Mouse (Mus musculus) embryonic facial prominence, embryonic 13.5 days (tissue): ENCODE results near the gene Gm28374. TPM values are rescaled to one million over a fixed set of nuclear protein-coding genes. Genes with fewer than 3 reads are reported as not detected.

Source experiments
- ATAC-seq: fragments of 200-750 bp; cut with Nextera tagmentation; 2 replicates; pipeline ENCODE4 v1.8.0; 2017; ENCODE audit warnings: low read depth; ENCODE audit not compliant: insufficient number of reproducible peaks, insufficient read depth, low FRiP score, low TSS enrichment
- H3K27ac ChIP-seq: fragments of 300-500 bp; sonication (generic); 2 replicates; pipeline ENCODE4 v1.5.1; 2015; ENCODE audit warnings: moderate library complexity, mild to moderate bottlenecking, inconsistent platforms
- H3K27me3 ChIP-seq: fragments of 300-500 bp; sonication (generic); 2 replicates; pipeline ENCODE4 v1.6.1; 2015; ENCODE audit warnings: mild to moderate bottlenecking, inconsistent platforms
- H3K36me3 ChIP-seq: fragments of 300-500 bp; sonication (generic); 2 replicates; pipeline ENCODE4 v1.6.1; 2015; ENCODE audit warnings: mild to moderate bottlenecking, inconsistent platforms
- H3K4me1 ChIP-seq: fragments of 300-500 bp; sonication (generic); 2 replicates; pipeline ENCODE4 v1.6.1; 2015; ENCODE audit warnings: inconsistent platforms
- H3K4me2 ChIP-seq: fragments of 300-500 bp; sonication (generic); 2 replicates; pipeline ENCODE4 v1.6.1; 2015; ENCODE audit warnings: moderate library complexity, mild to moderate bottlenecking, inconsistent platforms
- H3K4me3 ChIP-seq: fragments of 300-500 bp; sonication (generic); 2 replicates; pipeline ENCODE4 v1.5.1; 2015; ENCODE audit warnings: mild to moderate bottlenecking, inconsistent platforms
- H3K9ac ChIP-seq: fragments of 300-500 bp; sonication (generic); 2 replicates; pipeline ENCODE4 v1.6.1; 2015; ENCODE audit warnings: mild to moderate bottlenecking, inconsistent platforms
- H3K9me3 ChIP-seq: fragments of 300-500 bp; sonication (generic); 2 replicates; pipeline ENCODE4 v1.6.1; 2016; ENCODE audit warnings: inconsistent platforms
- WGBS: fragments of 180-500 bp; shearing (Covaris S2); methylation state at CpG from one replicate; pipeline ENCODE4 v1.1.7; 2015; ENCODE audit warnings: mixed read lengths; 5-methylcytosine and 5-hydroxymethylcytosine counted together
- polyA plus RNA-seq: library from polyadenylated mRNA; unstranded; fragments of >200 nt; fragmentation: Nextera tagmentation; extraction: Ambion mirVana; gene quantifications from 2 replicates; pipeline ENCODE4 v1.2.1, GENCODE M21; 2015

Gene Gm28374
- polyA plus RNA-seq, 1 experiment from 2014 or later: 1.6 TPM

DNA sequence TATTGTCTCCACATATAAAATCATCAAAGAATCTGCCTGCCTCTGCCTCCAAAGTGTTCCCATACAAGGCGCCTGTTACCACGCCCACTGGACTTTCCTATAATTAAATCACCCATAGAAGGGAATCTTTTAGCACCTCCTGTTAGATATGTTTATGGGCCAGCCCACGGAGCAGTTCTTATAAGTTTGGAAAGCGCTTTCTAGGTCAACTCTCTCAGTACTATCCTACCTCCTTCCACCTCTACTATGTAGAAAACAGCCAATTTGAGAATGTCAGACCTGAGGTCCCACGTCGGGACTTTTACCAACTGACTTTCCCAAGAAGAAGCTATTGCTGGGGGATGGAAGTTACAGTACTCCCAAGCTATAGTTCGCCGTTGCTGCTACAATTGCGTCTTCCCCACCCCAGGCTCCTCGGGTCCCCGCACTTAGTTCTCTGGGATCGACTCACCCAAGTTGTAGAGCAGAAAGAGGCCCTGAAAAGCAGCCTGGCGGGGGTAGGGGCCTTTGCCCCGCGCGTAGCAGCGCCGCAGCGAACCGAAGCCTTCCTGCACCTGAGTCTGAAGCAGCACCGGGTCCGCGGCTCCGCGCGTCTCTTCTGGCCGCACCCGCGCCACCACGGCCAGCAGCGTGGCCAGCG, 35.4 kb upstream of the Gm28374 start:
- Histone ChIP-seq H3K36me3 (peaks cover 44% of the 10 kb centered on the region), H3K4me1 (peaks cover 19% of the 10 kb centered on the region), H3K9me3 (no peaks in the 10 kb centered on the region), H3K9ac (peak overlapping the region; percentile 91), H3K4me2 (peak overlapping the region; percentile 89), H3K27me3 (no peaks in the 10 kb centered on the region), H3K4me3 (peak overlapping the region; percentile 94), H3K27ac (peak overlapping the region; percentile 96)
- no peak for ATAC-seq
- 5% methylated on average over 32 of the region's 32 CpGs for WGBS

- WGBS: 88% methylated on average over 15 of the region's 15 CpGs
- Histone ChIP-seq H3K36me3 (peaks cover 41% of the 10 kb centered on the region), H3K27me3 (no peaks in the 10 kb centered on the region), H3K9me3 (no peaks in the 10 kb centered on the region), H3K4me1 (peaks cover 19% of the 10 kb centered on the region), H3K9ac (peak overlapping the region; percentile 91; the same call in 1 of the 2 replicates), H3K4me2 (peak overlapping the region; percentile 89), H3K4me3 (0 out of 2 replicates have a peak overlapping the region, but pooled peaks have one; percentile 94), H3K27ac (no peak overlapping the region)
- ATAC-seq: no peak
Measured at GRCm38 (mm10) chr19:6116113-6116850, 34.2 kb upstream of the Gm28374 start.

- H3K9me3 ChIP-seq: no peaks in the 10 kb centered on the region
- no peak overlapping the region for H3K4me3 ChIP-seq
- peaks cover 14% of the 10 kb centered on the region for H3K4me1 ChIP-seq
- H3K9ac ChIP-seq: no peak overlapping the region
- 78% methylated on average over 6 of the region's 6 CpGs for WGBS
- H3K27me3 ChIP-seq: no peaks in the 10 kb centered on the region
- ATAC-seq: no peak
- no peak overlapping the region for H3K4me2 ChIP-seq
- H3K27ac ChIP-seq: no peak overlapping the region
- peaks cover 37% of the 10 kb centered on the region for H3K36me3 ChIP-seq
Measured at GRCm38 (mm10) chr19:6113116-6113515, 31.1 kb upstream of the Gm28374 start.

DNA sequence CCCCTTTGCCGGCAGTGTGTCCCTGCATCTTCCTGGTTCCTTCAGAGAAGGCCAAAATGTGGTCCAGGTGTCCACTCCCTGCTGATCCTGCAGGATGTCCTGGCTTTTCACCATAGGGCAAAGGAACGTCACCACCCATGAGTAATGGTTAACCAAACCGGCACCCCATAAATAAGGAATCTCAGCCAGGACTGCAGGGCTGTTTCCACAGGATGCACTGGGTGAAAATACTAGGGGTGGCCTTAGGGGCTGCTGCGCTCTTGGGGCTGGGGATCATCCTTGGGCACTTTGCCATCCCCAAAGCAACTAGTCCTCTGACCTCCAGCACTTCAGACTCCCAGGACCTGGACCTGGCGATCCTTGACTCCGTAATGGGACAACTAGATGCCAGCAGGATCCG, 23.5 kb upstream of the Gm28374 start, which contains the start of gene Naaladl1:
Naaladl1 (plus strand) TSS at position 197 of the 400 bp plus-strand sequence.
- no peak within 1 kb of the TSS for H3K27ac ChIP-seq
- no peak for ATAC-seq
- no peaks in the 10 kb centered on the region for H3K27me3 ChIP-seq
- no peaks in the 10 kb centered on the region for H3K36me3 ChIP-seq
- H3K4me3 ChIP-seq: no peak within 1 kb of the TSS
- H3K9me3 ChIP-seq: no peaks in the 10 kb centered on the region
- 81% methylated on average over 7 of the region's 7 CpGs for WGBS
- no peak within 1 kb of the TSS for H3K4me2 ChIP-seq
- peaks cover 7% of the 10 kb centered on the region; the same call in 1 of the 2 replicates for H3K4me1 ChIP-seq
- no peak within 1 kb of the TSS for H3K9ac ChIP-seq

DNA sequence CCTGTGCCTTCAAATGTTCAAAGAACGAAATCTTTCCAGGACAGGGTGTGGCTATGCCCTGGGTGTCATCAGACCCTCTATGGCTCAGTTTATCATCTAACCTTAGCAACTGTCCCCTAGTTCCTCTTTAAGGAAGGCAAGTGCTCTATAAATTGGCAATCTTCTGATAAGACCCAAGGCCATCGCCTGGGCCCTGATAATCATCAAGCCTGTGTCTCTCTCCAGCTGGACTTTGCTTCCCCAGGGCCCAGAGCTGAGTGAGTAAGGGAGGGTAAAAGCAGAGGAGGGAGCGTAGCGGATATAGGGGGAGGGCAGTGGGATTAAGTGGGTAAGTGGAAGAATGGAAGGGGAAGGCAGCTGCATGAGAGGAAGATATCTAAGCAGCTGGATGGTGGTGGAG, 22.4 kb upstream of the Gm28374 start:
- Histone ChIP-seq H3K9ac (no peak overlapping the region), H3K4me3 (no peak overlapping the region), H3K27ac (no peak overlapping the region), H3K4me2 (no peak overlapping the region), H3K36me3 (0 out of 2 replicates have a peak, but pooled peaks cover 1% of the 10 kb centered on the region), H3K9me3 (no peaks in the 10 kb centered on the region), H3K4me1 (peaks cover 7% of the 10 kb centered on the region; the same call in 1 of the 2 replicates), H3K27me3 (no peaks in the 10 kb centered on the region)
- no peak for ATAC-seq
- 81% methylated on average over 4 of the region's 4 CpGs for WGBS

DNA sequence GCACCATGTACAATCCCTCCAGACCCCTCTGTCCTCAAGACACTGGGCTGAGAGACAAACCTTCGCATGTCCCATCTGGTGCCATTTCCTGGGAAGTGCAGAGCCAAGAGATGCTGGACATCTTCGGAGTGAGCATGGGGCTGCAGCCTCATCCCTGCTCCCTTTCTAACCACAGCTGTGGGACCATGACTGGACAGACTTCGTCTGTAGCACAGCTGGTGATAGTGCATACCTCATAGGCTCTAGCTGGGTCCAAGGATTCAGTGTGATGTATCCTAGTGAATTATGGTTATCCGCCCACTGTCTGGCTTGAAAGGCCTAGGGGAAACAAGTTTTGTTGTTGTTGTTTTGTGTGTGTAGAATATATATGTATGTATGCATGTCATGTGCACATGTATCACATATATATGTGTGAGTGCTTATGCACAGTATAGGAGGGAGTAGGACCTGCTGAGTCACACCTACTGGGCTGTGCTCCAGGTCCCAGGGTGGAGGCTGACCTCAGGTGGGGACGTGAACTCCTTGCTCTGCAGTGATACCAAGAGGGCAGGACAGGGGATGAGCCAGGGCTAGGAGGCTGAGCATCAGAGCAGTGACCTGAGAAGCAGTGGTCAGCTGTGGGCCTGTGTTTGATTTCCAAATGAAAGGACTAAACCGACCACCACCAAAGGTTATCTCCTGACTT, 20.3 kb upstream of the Gm28374 start:
- Histone ChIP-seq H3K4me3 (no peak overlapping the region), H3K4me2 (no peak overlapping the region), H3K27ac (no peak overlapping the region), H3K4me1 (peaks cover 7% of the 10 kb centered on the region; the same call in 1 of the 2 replicates), H3K9ac (no peak overlapping the region), H3K27me3 (no peaks in the 10 kb centered on the region), H3K9me3 (no peaks in the 10 kb centered on the region), H3K36me3 (peaks cover 13% of the 10 kb centered on the region; the same call in 1 of the 2 replicates)
- ATAC-seq: peak; percentile 68; the same call in 1 of the 2 replicates
- 78% methylated on average over 6 of the region's 6 CpGs for WGBS

GRCm38 (mm10) chr19:6101186-6101585, 19.1 kb upstream of the Gm28374 start:
- no peak overlapping the region for H3K4me2 ChIP-seq
- H3K27ac ChIP-seq: no peak overlapping the region
- no peak overlapping the region for H3K9ac ChIP-seq
- H3K4me3 ChIP-seq: no peak overlapping the region
- 16% methylated on average over 6 of the region's 6 CpGs for WGBS
- peaks cover 19% of the 10 kb centered on the region; the same call in 1 of the 2 replicates for H3K36me3 ChIP-seq
- H3K27me3 ChIP-seq: no peaks in the 10 kb centered on the region
- H3K9me3 ChIP-seq: no peaks in the 10 kb centered on the region
- ATAC-seq: no peak
- H3K4me1 ChIP-seq: peaks cover 7% of the 10 kb centered on the region; the same call in 1 of the 2 replicates

DNA sequence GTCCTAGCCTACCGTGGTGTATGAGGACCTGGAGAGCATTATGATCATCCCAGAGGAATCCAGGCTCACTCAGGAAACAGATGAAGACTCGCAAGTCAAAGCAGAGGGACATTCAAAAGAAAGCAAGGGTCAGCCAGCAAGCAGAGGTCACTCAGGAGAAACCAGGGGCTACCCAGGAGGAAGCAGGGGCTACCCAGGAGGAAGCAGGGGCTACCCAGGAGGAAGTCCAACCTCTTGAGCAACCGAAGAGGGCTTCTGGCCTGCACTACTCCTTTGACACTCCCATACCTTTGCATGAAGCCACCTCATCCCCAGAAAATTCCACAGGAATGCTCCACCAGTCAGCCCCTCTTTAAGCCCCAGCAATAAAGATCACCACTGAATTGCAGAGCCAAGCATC, 15.8 kb upstream of the Gm28374 start:
- ATAC-seq: no peak
- Histone ChIP-seq H3K4me2 (no peak overlapping the region), H3K9ac (no peak overlapping the region), H3K9me3 (no peaks in the 10 kb centered on the region), H3K36me3 (peaks cover 48% of the 10 kb centered on the region), H3K27ac (no peak overlapping the region), H3K27me3 (no peaks in the 10 kb centered on the region), H3K4me1 (peaks cover 7% of the 10 kb centered on the region; the same call in 1 of the 2 replicates), H3K4me3 (no peak overlapping the region)
- WGBS: 82% methylated on average over 3 of the region's 3 CpGs

DNA sequence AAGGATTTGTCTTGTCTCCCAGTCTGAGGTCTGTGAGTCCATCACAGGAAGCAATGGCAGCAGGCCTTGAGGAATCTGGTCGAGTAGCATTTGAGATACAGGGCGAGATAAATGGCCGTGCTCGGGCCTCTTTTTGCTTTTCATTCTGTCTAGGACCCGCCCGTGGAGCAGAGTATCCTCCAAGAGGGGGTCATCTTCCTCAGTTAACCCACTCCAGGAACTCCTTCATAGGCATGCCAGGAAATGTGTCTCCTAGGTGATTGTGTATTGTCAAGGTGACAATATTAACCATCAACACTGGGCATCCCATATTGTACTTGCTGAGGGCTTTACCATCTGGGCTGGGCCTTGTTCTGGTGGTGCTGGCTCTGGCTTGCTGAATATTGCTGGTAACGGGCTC, 12.1 kb upstream of the Gm28374 start, which contains the start of gene AC131692.1:
AC131692.1 (plus strand) TSS at position 301 of the 400 bp plus-strand sequence.
- H3K9me3 ChIP-seq: no peaks in the 10 kb centered on the region
- no peak within 1 kb of the TSS for H3K4me2 ChIP-seq
- 0 out of 2 replicates have a peak within 1 kb of the TSS, but pooled peaks have one; percentile 11 for H3K9ac ChIP-seq
- 92% methylated on average over 7 of the region's 7 CpGs for WGBS
- no peak within 1 kb of the TSS for H3K4me3 ChIP-seq
- H3K36me3 ChIP-seq: peaks cover 79% of the 10 kb centered on the region
- no peaks in the 10 kb centered on the region for H3K4me1 ChIP-seq
- H3K27ac ChIP-seq: no peak within 1 kb of the TSS
- no peaks in the 10 kb centered on the region for H3K27me3 ChIP-seq
- no peak for ATAC-seq

DNA sequence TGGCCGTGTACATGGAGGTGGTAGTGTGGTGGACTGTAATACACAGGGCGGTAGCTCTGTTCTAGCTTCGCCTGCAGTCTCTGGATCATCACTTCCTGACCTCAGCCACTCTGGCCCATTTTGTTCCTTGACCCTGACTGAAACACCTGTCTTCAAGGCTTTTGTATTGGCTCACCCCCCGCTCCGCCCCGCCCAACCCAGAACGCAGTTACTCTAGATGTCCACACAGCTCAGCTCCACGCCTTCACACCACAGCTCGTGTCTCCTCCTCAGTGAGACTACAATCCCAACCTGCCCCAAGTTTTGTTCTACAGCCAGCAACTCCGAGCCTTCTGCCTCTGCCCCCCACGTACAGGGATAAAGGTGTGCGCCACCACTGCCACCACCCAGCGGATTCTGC, 6.8 kb upstream of the Gm28374 start:
- Histone ChIP-seq H3K4me1 (peaks cover 16% of the 10 kb centered on the region), H3K27ac (no peak overlapping the region), H3K4me2 (no peak overlapping the region), H3K9ac (no peak overlapping the region), H3K36me3 (peaks cover 62% of the 10 kb centered on the region), H3K27me3 (no peaks in the 10 kb centered on the region), H3K9me3 (no peaks in the 10 kb centered on the region), H3K4me3 (no peak overlapping the region)
- 93% methylated on average over 13 of the region's 13 CpGs for WGBS
- ATAC-seq: no peak

- WGBS: under 1% methylated on average over 17 of the region's 17 CpGs
- ATAC-seq: peak; percentile 48; the same call in 1 of the 2 replicates
- no peaks in the 10 kb centered on the region for H3K27me3 ChIP-seq
- peaks cover 23% of the 10 kb centered on the region for H3K4me1 ChIP-seq
- H3K36me3 ChIP-seq: peaks cover 55% of the 10 kb centered on the region
- H3K4me3 ChIP-seq: peak overlapping the region; percentile 76
- peak overlapping the region; percentile 58 for H3K27ac ChIP-seq
- no peaks in the 10 kb centered on the region for H3K9me3 ChIP-seq
- peak overlapping the region; percentile 93 for H3K4me2 ChIP-seq
- peak overlapping the region; percentile 79 for H3K9ac ChIP-seq
Measured at GRCm38 (mm10) chr19:6085417-6085879, 3.4 kb upstream of the Gm28374 start.
